Comparison of ENCODE assay signal across 12 mouse cellular contexts in the genomic region with DNA sequence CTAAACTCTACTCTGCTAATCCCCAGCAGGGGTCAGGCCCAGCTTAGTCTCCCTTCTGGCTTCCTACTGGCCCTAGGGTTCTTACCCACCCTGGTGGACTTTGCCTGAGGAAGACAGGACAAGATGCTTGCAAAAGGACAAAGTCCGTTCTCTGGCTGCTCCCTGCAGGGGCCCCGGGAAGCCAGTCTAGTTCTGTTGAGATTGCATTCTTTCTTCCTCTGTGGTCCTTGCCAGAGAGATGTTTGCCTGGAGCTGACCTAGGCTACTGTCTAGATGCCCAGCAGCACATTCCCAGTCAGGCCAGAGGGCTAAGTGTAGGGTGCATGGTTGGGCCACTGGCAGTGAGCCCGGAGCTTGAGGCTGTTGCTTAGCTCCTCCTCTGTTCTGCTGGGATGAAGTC. TPM values are rescaled to one million over a fixed set of nuclear protein-coding genes. Genes with fewer than 3 reads are reported as not detected.
DNase-seq lines count a peak whose midpoint lies in the region; ATAC-seq lines count a peak whose summit lies in the region.
"Had no signal": no experiment of that assay in that cellular context is flagged by ENCODE, and none has a peak within 500 bp of the region (broad histone marks: within the 10 kb centered on the region; RNA-seq: fewer than 3 reads in every experiment).

No protein-coding gene starts in this region.

- H3K4me2 ChIP-seq in heart, embryonic 13.5 days, result no peak overlapping the region
- no peak overlapping the region for H3K4me2 ChIP-seq in forebrain, embryonic 12.5 days

- WGBS in heart, embryonic 13.5 days, result 81% methylated on average over 3 of the region's 3 CpGs
- WGBS in forebrain, embryonic 12.5 days, result 88% methylated on average over 3 of the region's 3 CpGs

- H3K27ac ChIP-seq in heart, embryonic 13.5 days (replicated peaks), result peak overlapping the region; percentile 15; the same call in 1 of the 2 replicates
- H3K27ac ChIP-seq in forebrain, embryonic 12.5 days, result no peak overlapping the region
- H3K27ac ChIP-seq: macrophage had no signal

- no peak overlapping the region for H3K4me3 ChIP-seq in heart, embryonic 13.5 days
- no peak overlapping the region for H3K4me3 ChIP-seq in forebrain, embryonic 12.5 days (replicated peaks)

- H3K9ac ChIP-seq in heart, embryonic 13.5 days, result no peak overlapping the region
- no peak overlapping the region for H3K9ac ChIP-seq in forebrain, embryonic 12.5 days

- no peak for ATAC-seq in heart, embryonic 13.5 days (ENCODE audit: extremely low read depth, insufficient number of reproducible peaks, low FRiP score, low TSS enrichment)
- ATAC-seq in forebrain, embryonic 12.5 days (ENCODE audit: low FRiP score), result no peak

- peaks cover 24% of the 10 kb centered on the region for H3K4me1 ChIP-seq in heart, embryonic 13.5 days
- no peaks in the 10 kb centered on the region for H3K4me1 ChIP-seq in forebrain, embryonic 12.5 days

- no peak for DNase-seq in heart, postnatal 25 days (ENCODE audit: low spot score)
- DNase-seq in ovary, postnatal 36 days (ENCODE audit: low spot score), result peak; percentile 51
- no peak for DNase-seq in ovary, postnatal 10 days (ENCODE audit: low spot score)
- DNase-seq in kidney, postnatal 10 days, result peak; percentile 87
- peak; percentile 85 for DNase-seq in yolk sac, embryonic 10.5 days (ENCODE audit: low spot score)
- DNase-seq in urinary bladder, postnatal 10 days (ENCODE audit: low spot score), result no peak
- DNase-seq: gastrocnemius, postnatal 10 days; heart, postnatal 36 days; right cerebral cortex, adult 18-20 months had no signal

- intact Hi-C loops in heart, postnatal 25 days (cut with DNase I), result no loop called here

- peaks cover 100% of the 10 kb centered on the region for H3K36me3 ChIP-seq in heart, embryonic 13.5 days
- H3K36me3 ChIP-seq in forebrain, embryonic 12.5 days (replicated peaks), result peaks cover 96% of the 10 kb centered on the region

- H3K9me3 ChIP-seq in heart, embryonic 13.5 days, result no peaks in the 10 kb centered on the region
- H3K9me3 ChIP-seq in forebrain, embryonic 12.5 days, result no peaks in the 10 kb centered on the region

- no peaks in the 10 kb centered on the region for H3K27me3 ChIP-seq in heart, embryonic 13.5 days (replicated peaks)
- H3K27me3 ChIP-seq in forebrain, embryonic 12.5 days, result no peaks in the 10 kb centered on the region

RNA-seq across cellular contexts. Expression of gene Nudt16l1, which starts 6.1 kb away (rescaled TPM):
- polyA plus RNA-seq in heart, embryonic 13.5 days (2015; fragmentation: Nextera tagmentation; extraction: Ambion mirVana), result 105 and 113 TPM in 2 replicates
- total RNA-seq in heart, postnatal 25 days (2021), result 10 to 100 TPM; 20.5 to 24.3 TPM
- polyA plus RNA-seq in forebrain, embryonic 12.5 days (2016; fragmentation: Nextera tagmentation; extraction: Ambion mirVana), result 124 and 125 TPM in 2 replicates

RNA-seq across cellular contexts. Expression of gene Anks3, which starts 31.6 kb away (rescaled TPM):
- polyA plus RNA-seq in heart, embryonic 13.5 days (2015; fragmentation: Nextera tagmentation; extraction: Ambion mirVana), result 31.8 and 32.3 TPM in 2 replicates
- total RNA-seq in heart, postnatal 25 days (2021), result 10 to 100 TPM; 13.8 to 14.1 TPM
- polyA plus RNA-seq in forebrain, embryonic 12.5 days (2016; fragmentation: Nextera tagmentation; extraction: Ambion mirVana), result 53.3 and 58.4 TPM in 2 replicates

RNA-seq across cellular contexts. Expression of gene Mgrn1, which starts 46.4 kb away (rescaled TPM):
- polyA plus RNA-seq in heart, embryonic 13.5 days (2015; fragmentation: Nextera tagmentation; extraction: Ambion mirVana), result 107 TPM in 2 replicates
- 100 to 1,000 TPM; 147 to 148 TPM for total RNA-seq in heart, postnatal 25 days (2021)
- polyA plus RNA-seq in forebrain, embryonic 12.5 days (2016; fragmentation: Nextera tagmentation; extraction: Ambion mirVana), result 80.2 and 85.1 TPM in 2 replicates

RNA-seq across cellular contexts. Expression of gene Ubald1, which starts 52.3 kb away (rescaled TPM):
- 24.4 and 26.6 TPM in 2 replicates for polyA plus RNA-seq in heart, embryonic 13.5 days (2015; fragmentation: Nextera tagmentation; extraction: Ambion mirVana)
- 10 to 100 TPM; 20.2 to 20.9 TPM for total RNA-seq in heart, postnatal 25 days (2021)
- 23.8 and 27.2 TPM in 2 replicates for polyA plus RNA-seq in forebrain, embryonic 12.5 days (2016; fragmentation: Nextera tagmentation; extraction: Ambion mirVana)

Comparison
In these comparisons a context has a peak if more than half of its experiments do, and no peak if none do; other contexts are left out.
1. DNase-seq: peak in ovary, postnatal 36 days (single experiment), kidney, postnatal 10 days (single experiment) and yolk sac, embryonic 10.5 days (single experiment); none in heart, postnatal 25 days (single experiment), ovary, postnatal 10 days (single experiment) and urinary bladder, postnatal 10 days (single experiment).